Mouse (Mus musculus) hindbrain, embryonic 15.5 days (tissue): ENCODE results near the gene Usf2. TPM values are rescaled to one million over a fixed set of nuclear protein-coding genes. Genes with fewer than 3 reads are reported as not detected.
A peak's percentile ranks its signal among the peaks of the same experiment; 100 is the strongest.

Source experiments
- ATAC-seq: fragments of 200-750 bp; cut with Nextera tagmentation; 2 replicates; pipeline ENCODE4 v1.8.0; 2017; ENCODE audit warnings: low read depth, moderate number of reproducible peaks, moderate TSS enrichment; ENCODE audit not compliant: low FRiP score
- H3K27ac ChIP-seq: fragments of 300-500 bp; sonication (generic); replicated peaks from 2 replicates; pipeline ENCODE4 v1.5.1; 2015; ENCODE audit warnings: mild to moderate bottlenecking, inconsistent platforms
- H3K27me3 ChIP-seq: fragments of 300-500 bp; sonication (generic); 2 replicates; pipeline ENCODE4 v1.6.1; 2015; ENCODE audit warnings: control low read depth, inconsistent platforms
- H3K36me3 ChIP-seq: fragments of 300-500 bp; sonication (generic); 2 replicates; pipeline ENCODE4 v1.6.1; 2015; ENCODE audit warnings: control low read depth, inconsistent platforms
- H3K4me1 ChIP-seq: fragments of 300-500 bp; sonication (generic); replicated peaks from 2 replicates; pipeline ENCODE4 v1.6.1; 2015; ENCODE audit warnings: control low read depth, inconsistent platforms
- H3K4me2 ChIP-seq: fragments of 300-500 bp; sonication (generic); 2 replicates; pipeline ENCODE4 v1.6.1; 2015; ENCODE audit warnings: moderate library complexity, mild to moderate bottlenecking, inconsistent platforms
- H3K4me3 ChIP-seq: fragments of 300-500 bp; sonication (generic); 2 replicates; pipeline ENCODE4 v1.5.1; 2015; ENCODE audit warnings: mild to moderate bottlenecking, inconsistent platforms
- H3K9ac ChIP-seq: fragments of 300-500 bp; sonication (generic); 2 replicates; pipeline ENCODE4 v1.6.1; 2015; ENCODE audit warnings: inconsistent platforms
- H3K9me3 ChIP-seq: fragments of 300-500 bp; sonication (generic); 2 replicates; pipeline ENCODE4 v1.6.1; 2016; ENCODE audit warnings: control low read depth, inconsistent platforms
- WGBS: fragments of 180-500 bp; shearing (Covaris S2); methylation state at CpG from one replicate; pipeline ENCODE4 v1.1.7; 2015; 5-methylcytosine and 5-hydroxymethylcytosine counted together
- polyA plus RNA-seq: library from polyadenylated mRNA; unstranded; fragments of >200 nt; fragmentation: Nextera tagmentation; extraction: Ambion mirVana; gene quantifications from 2 replicates; pipeline ENCODE4 v1.2.1, GENCODE M21; 2015

The Usf2 gene
- polyA plus RNA-seq, 1 experiment from 2014 or later, result 29.3 TPM

GRCm38 (mm10) chr7:30972426-30973250 lies 16.0 kb upstream of the Usf2 start:
- H3K4me1 ChIP-seq, result peaks cover 16% of the 10 kb centered on the region
- H3K27me3 ChIP-seq, result peaks cover 21% of the 10 kb centered on the region
- H3K4me3 ChIP-seq, result peak overlapping the region; percentile 33
- no peaks in the 10 kb centered on the region for H3K9me3 ChIP-seq
- peak overlapping the region; percentile 62 for H3K4me2 ChIP-seq
- no peak overlapping the region for H3K27ac ChIP-seq
- 5% methylated on average over 41 of the region's 41 CpGs for WGBS
- no peaks in the 10 kb centered on the region for H3K36me3 ChIP-seq
- peak; percentile 32; the same call in 1 of the 2 replicates for ATAC-seq
- H3K9ac ChIP-seq, result peak overlapping the region; percentile 2; the same call in 1 of the 2 replicates

DNA sequence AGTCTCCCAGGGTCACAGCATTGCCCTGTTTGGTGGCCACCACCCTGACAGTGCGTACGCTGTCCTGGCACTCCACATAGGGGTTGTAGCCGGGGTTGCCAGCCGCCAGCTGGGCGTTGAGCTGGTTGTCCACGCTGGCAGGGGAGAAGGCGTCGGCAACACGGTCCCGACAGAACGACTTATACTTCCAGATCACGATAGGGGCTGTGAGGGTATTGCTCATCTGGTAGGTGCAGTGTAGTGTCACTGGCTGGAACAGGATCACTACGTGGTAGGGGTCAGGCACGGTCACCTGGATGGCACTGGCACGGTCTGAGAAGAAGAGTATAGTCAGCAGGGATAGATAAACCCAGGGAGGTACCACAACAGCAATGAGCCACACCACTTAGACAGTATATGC lies 15.3 kb upstream of the Usf2 start:
- no peak for ATAC-seq
- Histone ChIP-seq H3K27ac (no peak overlapping the region), H3K36me3 (no peaks in the 10 kb centered on the region), H3K9ac (no peak overlapping the region), H3K4me3 (no peak overlapping the region), H3K4me1 (peaks cover 16% of the 10 kb centered on the region), H3K4me2 (peak overlapping the region; percentile 62; the same call in 1 of the 2 replicates), H3K9me3 (no peaks in the 10 kb centered on the region), H3K27me3 (peaks cover 21% of the 10 kb centered on the region)
- WGBS, result 90% methylated on average over 15 of the region's 15 CpGs

DNA sequence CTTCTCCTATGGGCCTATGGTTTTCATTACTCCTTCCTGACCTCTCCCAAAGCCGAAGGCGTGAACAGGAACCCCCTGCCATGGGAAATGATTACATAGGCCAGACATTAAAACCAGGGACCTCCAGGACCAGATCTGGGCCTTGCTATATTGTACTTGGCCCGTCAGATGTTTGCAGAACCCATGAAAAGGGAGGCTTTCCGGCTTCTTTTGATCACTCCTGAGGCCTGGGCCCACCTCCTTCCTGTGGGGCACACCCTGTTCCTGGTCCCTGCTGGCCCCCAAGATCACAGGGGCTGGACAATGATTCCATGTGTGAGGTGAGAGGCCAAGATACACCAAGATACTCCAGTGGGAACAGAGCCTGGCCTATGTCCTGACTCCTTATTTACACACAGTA lies 12.6 kb upstream of the Usf2 start:
- ATAC-seq, result 0 out of 2 replicates have a peak, but pooled peaks have one; percentile 21
- Histone ChIP-seq H3K4me3 (no peak overlapping the region), H3K4me2 (no peak overlapping the region), H3K4me1 (peaks cover 14% of the 10 kb centered on the region), H3K27ac (no peak overlapping the region), H3K9me3 (no peaks in the 10 kb centered on the region), H3K9ac (no peak overlapping the region), H3K27me3 (peaks cover 18% of the 10 kb centered on the region), H3K36me3 (no peaks in the 10 kb centered on the region)
- WGBS, result 86% methylated on average over 4 of the region's 4 CpGs

- WGBS, result 93% methylated on average over 8 of the region's 8 CpGs
- Histone ChIP-seq H3K9me3 (no peaks in the 10 kb centered on the region), H3K27ac (no peak overlapping the region), H3K27me3 (peaks cover 13% of the 10 kb centered on the region), H3K4me1 (peaks cover 8% of the 10 kb centered on the region), H3K4me3 (no peak overlapping the region), H3K9ac (no peak overlapping the region), H3K36me3 (no peaks in the 10 kb centered on the region), H3K4me2 (no peak overlapping the region)
- no peak for ATAC-seq
Observed at GRCm38 (mm10) chr7:30968611-30969010, 12.0 kb upstream of the Usf2 start.

DNA sequence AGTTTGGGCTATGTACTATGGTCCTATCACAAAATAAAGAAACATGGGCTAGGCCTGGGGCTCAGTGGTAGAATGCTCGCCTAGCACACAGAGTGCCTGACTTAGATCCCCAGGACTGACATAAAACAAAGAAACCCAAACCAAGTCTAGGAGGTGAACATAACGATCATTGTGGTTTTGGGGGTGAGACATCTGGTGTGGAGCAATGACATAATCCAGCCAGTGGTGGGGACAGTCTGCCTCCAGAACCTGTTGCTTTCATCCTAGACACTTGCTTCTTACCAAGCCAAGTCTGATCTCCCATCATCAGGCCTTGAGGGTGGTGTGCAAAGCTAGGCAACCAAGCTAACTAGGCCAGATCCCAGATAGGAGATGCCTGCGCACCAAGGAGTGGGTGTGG lies 10.1 kb upstream of the Usf2 start:
- Histone ChIP-seq H3K27me3 (0 out of 2 replicates have a peak, but pooled peaks cover under 1% of the 10 kb centered on the region), H3K9me3 (no peaks in the 10 kb centered on the region), H3K4me1 (no peaks in the 10 kb centered on the region), H3K4me3 (no peak overlapping the region), H3K4me2 (no peak overlapping the region), H3K36me3 (no peaks in the 10 kb centered on the region), H3K27ac (no peak overlapping the region), H3K9ac (no peak overlapping the region)
- 97% methylated on average over 3 of the region's 3 CpGs for WGBS
- ATAC-seq, result no peak

DNA sequence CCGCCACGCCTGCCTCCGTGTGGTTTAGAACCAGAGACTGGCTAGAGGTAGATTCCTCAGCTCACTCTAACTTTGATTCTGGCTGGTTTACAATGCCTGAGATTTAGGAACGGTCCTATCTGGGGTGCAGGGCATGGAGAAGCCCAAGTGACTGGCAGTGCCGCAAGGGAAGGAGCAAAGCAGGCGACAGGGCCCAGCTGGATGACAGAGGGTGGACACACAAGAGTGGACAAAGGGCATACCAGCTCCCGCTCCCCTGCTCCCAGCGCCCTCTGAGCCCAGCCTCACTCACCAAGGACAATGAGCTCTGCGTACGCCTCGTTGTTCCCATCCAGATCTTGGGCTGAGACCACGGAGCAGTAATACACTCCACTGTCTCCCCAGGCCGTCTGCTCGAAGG lies 9.1 kb upstream of the Usf2 start:
- ATAC-seq, result no peak
- 53% methylated on average over 14 of the region's 14 CpGs for WGBS

GRCm38 (mm10) chr7:30964366-30964765 lies 7.8 kb upstream of the Usf2 start:
- H3K9me3 ChIP-seq, result no peaks in the 10 kb centered on the region
- H3K4me3 ChIP-seq, result no peak overlapping the region
- H3K27me3 ChIP-seq, result no peaks in the 10 kb centered on the region
- H3K36me3 ChIP-seq, result no peaks in the 10 kb centered on the region
- ATAC-seq, result no peak
- H3K9ac ChIP-seq, result no peak overlapping the region
- H3K4me1 ChIP-seq, result 0 out of 2 replicates have a peak, but pooled peaks cover 7% of the 10 kb centered on the region
- H3K4me2 ChIP-seq, result no peak overlapping the region
- no peak overlapping the region for H3K27ac ChIP-seq
- WGBS, result 89% methylated on average over 7 of the region's 7 CpGs

More for the DNA sequence above, 9.1 kb upstream of the Usf2 start:
- no peak overlapping the region for H3K4me3 ChIP-seq
- no peaks in the 10 kb centered on the region for H3K4me1 ChIP-seq
- no peaks in the 10 kb centered on the region for H3K36me3 ChIP-seq
- no peaks in the 10 kb centered on the region for H3K9me3 ChIP-seq
- H3K9ac ChIP-seq, result no peak overlapping the region
- H3K4me2 ChIP-seq, result no peak overlapping the region
- no peak overlapping the region for H3K27ac ChIP-seq
- no peaks in the 10 kb centered on the region for H3K27me3 ChIP-seq

DNA sequence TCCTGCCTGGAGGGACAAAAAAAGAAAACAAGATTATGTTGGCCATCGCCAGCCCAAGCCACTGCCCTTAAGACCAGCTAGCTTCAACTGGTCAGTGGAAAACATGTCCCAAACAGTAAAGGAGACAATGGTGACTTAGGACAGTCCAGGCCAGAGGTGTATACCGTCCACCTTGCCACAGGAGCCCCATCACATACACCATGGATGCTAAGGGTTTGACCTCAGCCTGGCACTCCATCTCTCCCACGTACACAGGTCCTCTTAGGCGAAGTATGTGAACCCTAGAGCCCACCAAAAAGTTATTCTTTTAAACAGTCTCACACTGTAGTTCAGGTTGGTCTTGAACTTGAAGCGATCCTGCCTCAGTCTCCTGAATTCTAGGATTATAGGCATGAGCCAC lies 6.3 kb upstream of the Usf2 start:
- H3K27me3 ChIP-seq, result no peaks in the 10 kb centered on the region
- H3K9me3 ChIP-seq, result no peaks in the 10 kb centered on the region
- no peak overlapping the region for H3K9ac ChIP-seq
- no peak for ATAC-seq
- no peak overlapping the region for H3K27ac ChIP-seq
- no peak overlapping the region for H3K4me2 ChIP-seq
- no peak overlapping the region for H3K4me3 ChIP-seq
- peaks cover 16% of the 10 kb centered on the region for H3K4me1 ChIP-seq
- WGBS, result 95% methylated on average over 5 of the region's 5 CpGs
- no peaks in the 10 kb centered on the region for H3K36me3 ChIP-seq

GRCm38 (mm10) chr7:30959786-30960349 lies 3.3 kb upstream of the Usf2 start:
- ATAC-seq, result no peak
- Histone ChIP-seq H3K4me1 (peaks cover 27% of the 10 kb centered on the region), H3K9ac (no peak overlapping the region), H3K27me3 (no peaks in the 10 kb centered on the region), H3K36me3 (no peaks in the 10 kb centered on the region), H3K4me3 (no peak overlapping the region), H3K27ac (no peak overlapping the region), H3K9me3 (no peaks in the 10 kb centered on the region), H3K4me2 (no peak overlapping the region)
- 90% methylated on average over 6 of the region's 6 CpGs for WGBS

DNA sequence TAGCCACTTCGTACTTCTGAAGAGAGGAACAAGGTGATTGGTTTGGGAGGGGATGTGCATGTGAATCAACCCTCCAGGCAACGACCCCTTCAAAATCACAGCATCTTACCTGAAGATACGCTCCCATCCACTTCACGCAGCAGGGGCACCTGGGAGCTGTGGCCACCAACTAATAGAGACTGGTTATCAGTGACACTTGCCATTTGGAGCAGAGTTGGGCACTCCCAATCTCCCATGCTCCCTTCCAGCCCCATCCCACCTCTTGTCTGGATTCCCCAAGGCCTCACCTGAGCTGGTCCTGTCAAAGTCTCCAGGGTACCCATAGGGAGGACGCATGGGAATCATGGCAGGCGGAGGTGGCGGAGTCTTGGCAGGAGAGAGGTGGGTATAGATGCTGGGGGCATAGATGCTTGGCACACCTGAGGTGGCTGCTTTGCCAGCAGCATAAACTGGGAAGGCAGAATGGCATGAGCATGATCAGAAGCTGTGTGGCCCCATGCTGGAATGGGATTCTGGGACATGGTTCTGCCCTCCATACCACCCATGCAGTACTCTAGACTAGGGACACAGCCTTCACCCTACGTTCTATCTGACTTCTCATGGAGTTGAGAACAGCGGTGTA lies 2.4 kb upstream of the Usf2 start:
- WGBS, result 99% methylated on average over 9 of the region's 9 CpGs
- H3K36me3 ChIP-seq, result peaks cover 8% of the 10 kb centered on the region
- H3K4me2 ChIP-seq, result peak overlapping the region; percentile 50
- H3K4me3 ChIP-seq, result no peak overlapping the region
- H3K27ac ChIP-seq, result no peak overlapping the region
- H3K9ac ChIP-seq, result no peak overlapping the region
- H3K4me1 ChIP-seq, result peaks cover 28% of the 10 kb centered on the region
- ATAC-seq, result no peak
- H3K9me3 ChIP-seq, result no peaks in the 10 kb centered on the region
- H3K27me3 ChIP-seq, result no peaks in the 10 kb centered on the region

DNA sequence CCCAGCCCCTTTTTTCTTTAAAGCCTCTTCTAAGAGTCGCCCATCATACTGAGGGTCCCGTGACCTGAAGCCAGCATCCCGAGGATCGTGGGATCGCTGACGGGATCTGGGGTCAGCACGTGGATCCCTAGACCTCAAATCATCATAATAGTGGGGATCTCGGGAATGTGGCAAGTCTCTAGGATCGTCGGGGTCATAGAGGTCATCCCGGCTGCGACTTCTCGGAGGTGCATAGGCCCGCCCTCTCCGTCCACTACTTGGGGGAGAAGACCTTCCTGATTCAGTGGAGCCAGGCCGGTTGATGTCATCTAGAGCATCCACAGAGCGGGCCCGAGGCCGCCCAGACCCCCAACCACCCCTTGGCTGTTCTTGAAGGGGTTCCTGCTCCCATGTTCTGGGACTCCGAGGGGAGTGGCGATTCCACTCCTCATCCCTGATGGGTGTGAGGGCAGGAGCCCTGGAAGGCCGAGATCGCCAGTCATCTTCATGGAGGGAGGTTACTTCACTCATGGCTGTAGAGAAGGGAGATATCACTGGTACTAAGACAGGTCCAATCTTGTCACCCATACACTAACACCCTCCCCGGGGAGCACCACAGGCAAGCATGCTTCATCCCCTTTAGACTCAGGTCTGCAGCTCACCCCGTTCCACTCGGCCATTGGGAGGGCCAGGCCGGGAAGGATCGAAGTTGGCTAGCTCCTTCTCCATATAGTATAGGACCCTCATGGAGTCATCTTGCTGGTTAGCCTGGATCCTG lies 1.7 kb upstream of the Usf2 start:
- Histone ChIP-seq H3K27me3 (no peaks in the 10 kb centered on the region), H3K4me3 (peak overlapping the region; percentile 81), H3K27ac (peak overlapping the region; percentile 99), H3K4me1 (peaks cover 28% of the 10 kb centered on the region), H3K36me3 (peaks cover 15% of the 10 kb centered on the region), H3K9me3 (no peaks in the 10 kb centered on the region), H3K4me2 (peak overlapping the region; percentile 50), H3K9ac (peak overlapping the region; percentile 89)
- WGBS, result 68% methylated on average over 28 of the region's 28 CpGs
- ATAC-seq, result no peak
